Mouse (Mus musculus): ENCODE measurements around the gene Nfkbib.

Gene Nfkbib

DNA sequence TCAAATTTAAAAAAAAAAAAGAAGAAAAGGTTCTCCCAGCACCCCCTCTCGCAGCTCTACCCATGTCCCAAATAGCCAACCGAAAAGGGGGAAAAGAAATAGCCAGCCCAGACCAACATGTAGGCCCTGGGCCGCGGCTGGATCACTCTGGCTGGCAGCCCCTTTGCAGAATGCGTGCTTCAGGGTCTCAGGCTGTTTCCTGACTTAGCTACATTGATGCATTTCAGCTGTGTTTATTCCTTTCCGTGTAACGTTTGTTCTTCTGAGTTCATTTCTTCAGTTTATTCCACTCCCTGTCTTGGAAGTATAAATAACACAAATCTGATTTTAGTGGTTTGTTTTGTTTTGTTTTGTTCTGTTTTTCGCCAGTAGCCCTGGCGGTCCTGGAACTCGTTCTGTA, 49.6 kb downstream of the Nfkbib start:
- no peak for DNase-seq (ENCODE audit: low read depth, low spot score)

DNA sequence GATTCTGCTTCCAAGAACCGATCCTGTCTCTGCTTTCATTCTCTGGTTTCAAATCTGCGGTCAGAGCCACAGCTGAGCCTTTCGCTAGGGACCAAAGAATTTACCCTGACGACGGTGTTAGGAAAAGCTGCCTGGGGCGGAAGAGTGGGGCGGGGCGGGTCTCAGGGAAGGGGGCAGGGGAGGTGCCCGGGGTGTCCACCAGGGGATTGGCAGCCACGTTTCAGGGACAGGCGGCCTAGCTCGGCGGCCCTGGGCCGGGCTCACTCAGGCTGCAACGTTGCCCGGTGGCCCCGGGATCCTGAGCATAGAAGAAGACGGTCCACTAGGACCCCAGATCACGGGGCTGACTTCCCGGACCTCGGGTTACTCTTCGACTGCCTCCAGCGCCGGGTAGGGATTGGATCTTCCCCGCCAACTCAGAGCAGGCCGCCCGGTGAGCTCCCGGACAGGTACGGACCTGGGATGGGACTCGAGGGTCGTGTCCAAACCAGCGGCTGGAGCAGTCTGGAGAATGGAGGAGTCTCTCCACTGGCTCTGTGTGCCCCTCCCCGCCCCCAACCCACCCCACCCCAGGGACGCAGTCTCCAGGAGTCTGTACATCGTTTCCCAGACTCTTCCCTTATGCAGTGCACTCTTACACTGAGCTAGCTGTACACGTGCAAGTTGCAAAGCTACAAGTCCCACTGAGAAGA, 50.6 kb downstream of the Nfkbib start, which contains the start of gene Fbxo17:
Gene Fbxo17 (plus strand): TSS at position 215 of the 692 bp plus-strand sequence.
- DNase-seq (ENCODE audit: low read depth, low spot score), result no peak

- DNase-seq (ENCODE audit: low read depth, low spot score), result no peak
Observed at GRCm38 (mm10) chr7:28715598-28715997, 51.7 kb downstream of the Nfkbib start.

DNA sequence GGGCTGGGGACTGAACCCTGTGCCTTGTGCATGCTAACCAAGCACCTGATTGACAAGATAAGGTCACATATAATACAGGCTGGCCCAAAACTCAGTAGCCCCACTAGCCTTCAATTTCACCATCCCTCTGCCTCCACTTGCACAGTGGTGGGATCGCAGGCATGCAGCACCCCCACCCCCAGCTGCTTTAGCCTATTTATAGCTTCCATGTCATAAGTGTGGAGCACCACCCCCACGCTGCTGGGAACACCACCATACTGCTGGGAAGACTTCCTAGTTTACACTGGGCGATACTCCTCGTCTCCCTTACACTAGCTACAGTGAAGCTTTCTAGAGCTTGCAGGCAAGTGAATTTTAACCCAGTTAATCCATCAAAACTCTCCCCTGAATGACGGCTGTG, 52.6 kb downstream of the Nfkbib start:
- DNase-seq (ENCODE audit: low read depth, low spot score), result no peak

GRCm38 (mm10) chr7:28710962-28711361, 56.4 kb downstream of the Nfkbib start:
- DNase-seq (ENCODE audit: low read depth, low spot score), result no peak

DNA sequence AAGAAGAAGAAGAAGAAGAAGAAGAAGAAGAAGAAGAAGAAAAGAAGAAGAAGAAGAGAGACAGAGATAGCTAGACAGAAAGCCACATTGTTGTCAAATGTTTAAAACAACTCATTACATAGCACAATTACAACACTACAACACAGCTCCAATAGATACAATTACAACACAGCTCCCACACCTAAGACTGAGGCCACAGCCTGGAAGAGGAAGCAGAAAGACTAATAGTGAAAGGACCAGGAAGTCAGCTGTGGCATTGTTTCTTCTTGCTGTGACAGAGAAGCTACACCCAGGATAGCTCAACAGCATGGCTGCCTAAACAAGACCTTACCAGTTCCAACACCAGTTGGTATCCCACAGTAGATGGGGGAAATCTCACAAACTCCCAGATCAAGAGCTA, 57.9 kb downstream of the Nfkbib start:
- DNase-seq (ENCODE audit: low read depth, low spot score), result no peak

Measured in retina, postnatal 7 days (tissue).